Mouse (Mus musculus) hindbrain, postnatal 0 days (tissue): ENCODE results near the gene Mtch2. TPM values are rescaled to one million over a fixed set of nuclear protein-coding genes. Genes with fewer than 3 reads are reported as not detected.
"Not testable (repeated sequence)": the region's sequence is repeated elsewhere in the genome, so short reads cannot be mapped to it uniquely, and the experiment has no call there.

Experiments used
- ATAC-seq: fragments of 200-750 bp; cut with Nextera tagmentation; 2 replicates; pipeline ENCODE4 v1.8.0; 2017; ENCODE audit warnings: mild to moderate bottlenecking, moderate TSS enrichment, moderate library complexity
- DNase-seq: peaks from one replicate; pipeline ENCODE4 v3.0.0-alpha.2; 2015; ENCODE audit warnings: low spot score
- H3K27ac ChIP-seq: fragments of 300-500 bp; sonication (generic); 2 replicates; pipeline ENCODE4 v1.5.1; 2014; ENCODE audit warnings: mild to moderate bottlenecking
- H3K27me3 ChIP-seq: fragments of 300-500 bp; sonication (generic); 2 replicates; pipeline ENCODE4 v1.6.1; 2014; ENCODE audit warnings: low read length, mixed read lengths; ENCODE audit not compliant: insufficient read depth
- H3K36me3 ChIP-seq: fragments of 300-500 bp; sonication (generic); 2 replicates; pipeline ENCODE4 v1.6.1; 2014; ENCODE audit warnings: low read length, mixed read lengths; ENCODE audit not compliant: insufficient read depth
- H3K4me1 ChIP-seq: fragments of 300-500 bp; sonication (generic); 2 replicates; pipeline ENCODE4 v1.6.1; 2014; ENCODE audit warnings: antibody characterized with exemption, low read length, mixed read lengths; ENCODE audit not compliant: insufficient read depth
- H3K4me2 ChIP-seq: fragments of 300-500 bp; sonication (generic); 2 replicates; pipeline ENCODE4 v1.6.1; 2014; ENCODE audit warnings: low read depth, mild to moderate bottlenecking, low read length, moderate library complexity, mixed read lengths
- H3K4me3 ChIP-seq: fragments of 300-500 bp; sonication (generic); 2 replicates; pipeline ENCODE4 v1.5.1; 2014; ENCODE audit warnings: low read length
- H3K9ac ChIP-seq: fragments of 300-500 bp; sonication (generic); replicated peaks from 2 replicates; pipeline ENCODE4 v1.6.1; 2014; ENCODE audit warnings: mild to moderate bottlenecking, low read length, moderate library complexity, mixed read lengths
- H3K9me3 ChIP-seq: fragments of 300-500 bp; sonication (generic); 2 replicates; pipeline ENCODE4 v1.6.1; 2016; ENCODE audit warnings: low read length, mixed read lengths
- CTCF ChIP-seq: IDR thresholded peaks from 2 replicates; pipeline ENCODE4 v1.5.1; 2016; ENCODE audit warnings: antibody characterized with exemption, control low read depth, low read depth
- WGBS: fragments of 180-500 bp; shearing (Covaris S2); extraction: QIAGEN DNeasy Blood & Tissue Kit; methylation state at CpG from one replicate; pipeline ENCODE4 v1.1.7; 2014; 5-methylcytosine and 5-hydroxymethylcytosine counted together
- polyA plus RNA-seq: library from polyadenylated mRNA; unstranded; fragments of >200 nt; fragmentation: Nextera tagmentation; extraction: Ambion mirVana; gene quantifications from 2 replicates; pipeline ENCODE4 v1.2.1, GENCODE M21; 2015
- total RNA-seq: library from RNA; depleted of rRNA; stranded (reverse); fragments of >200 nt; gene quantifications from 2 replicates; pipeline ENCODE4 v1.2.3, GENCODE M21; 2014

The Mtch2 gene
- total and polyA plus RNA-seq, 2 experiments from 2014 or later: 126 to 202 TPM

- TF ChIP-seq CTCF: no peak
- ATAC-seq (no peak), DNase-seq (no peak)
- 84% methylated on average over 3 of the region's 3 CpGs for WGBS
- Histone ChIP-seq H3K27ac (no peak overlapping the region), H3K4me1 (no peaks in the 10 kb centered on the region), H3K9me3 (no peaks in the 10 kb centered on the region), H3K9ac (no peak overlapping the region), H3K36me3 (no peaks in the 10 kb centered on the region), H3K4me2 (no peak overlapping the region), H3K4me3 (no peak overlapping the region), H3K27me3 (no peaks in the 10 kb centered on the region)
Measured at GRCm38 (mm10) chr2:90820894-90821293, 26.1 kb upstream of the Mtch2 start.

- 88% methylated on average over 2 of the region's 2 CpGs for WGBS
- H3K27ac ChIP-seq: no peak overlapping the region
- no peaks in the 10 kb centered on the region for H3K9me3 ChIP-seq
- H3K27me3 ChIP-seq: no peaks in the 10 kb centered on the region
- DNase-seq: no peak
- TF ChIP-seq CTCF: no peak
- no peaks in the 10 kb centered on the region for H3K4me1 ChIP-seq
- no peak overlapping the region for H3K4me2 ChIP-seq
- no peak for ATAC-seq
- no peak overlapping the region for H3K4me3 ChIP-seq
- H3K9ac ChIP-seq: no peak overlapping the region
- H3K36me3 ChIP-seq: no peaks in the 10 kb centered on the region
Measured at GRCm38 (mm10) chr2:90822978-90823377, 24.0 kb upstream of the Mtch2 start.

GRCm38 (mm10) chr2:90823781-90824180, 23.2 kb upstream of the Mtch2 start:
- H3K9me3 ChIP-seq: no peaks in the 10 kb centered on the region
- peak; percentile 74 for DNase-seq
- H3K27me3 ChIP-seq: no peaks in the 10 kb centered on the region
- peak; percentile 92 for ATAC-seq
- H3K4me1 ChIP-seq: no peaks in the 10 kb centered on the region
- no peak overlapping the region for H3K27ac ChIP-seq
- no peak overlapping the region for H3K9ac ChIP-seq
- TF ChIP-seq CTCF: no peak
- no peak overlapping the region for H3K4me3 ChIP-seq
- H3K36me3 ChIP-seq: no peaks in the 10 kb centered on the region
- WGBS: 62% methylated on average over 6 of the region's 6 CpGs
- no peak overlapping the region for H3K4me2 ChIP-seq

GRCm38 (mm10) chr2:90824528-90824927, 22.4 kb upstream of the Mtch2 start:
- DNase-seq, H3K4me3 ChIP-seq, H3K9me3 ChIP-seq, H3K27ac ChIP-seq, H3K27me3 ChIP-seq, ATAC-seq, H3K9ac ChIP-seq, H3K4me1 ChIP-seq, H3K4me2 ChIP-seq, H3K36me3 ChIP-seq: not testable (repeated sequence)
- 77% methylated on average over 10 of the region's 10 CpGs for WGBS

GRCm38 (mm10) chr2:90825515-90826172, 21.3 kb upstream of the Mtch2 start:
- no peaks in the 10 kb centered on the region for H3K27me3 ChIP-seq
- no peak overlapping the region for H3K4me3 ChIP-seq
- H3K4me2 ChIP-seq: no peak overlapping the region
- H3K9ac ChIP-seq: no peak overlapping the region
- 81% methylated on average over 11 of the region's 11 CpGs for WGBS
- no peaks in the 10 kb centered on the region for H3K9me3 ChIP-seq
- H3K36me3 ChIP-seq: no peaks in the 10 kb centered on the region
- no peaks in the 10 kb centered on the region for H3K4me1 ChIP-seq
- no peak overlapping the region for H3K27ac ChIP-seq
- TF ChIP-seq CTCF: no peak
- no peak for DNase-seq
- no peak for ATAC-seq

GRCm38 (mm10) chr2:90828739-90829138, 18.2 kb upstream of the Mtch2 start:
- DNase-seq (peak; percentile 12), ATAC-seq (no peak)
- no peak for TF ChIP-seq CTCF
- Histone ChIP-seq H3K4me3 (no peak overlapping the region), H3K9me3 (no peaks in the 10 kb centered on the region), H3K9ac (no peak overlapping the region), H3K4me1 (no peaks in the 10 kb centered on the region), H3K27ac (no peak overlapping the region), H3K36me3 (no peaks in the 10 kb centered on the region), H3K27me3 (no peaks in the 10 kb centered on the region), H3K4me2 (no peak overlapping the region)
- WGBS: 65% methylated on average over 7 of the region's 7 CpGs

- Histone ChIP-seq H3K9me3 (no peaks in the 10 kb centered on the region), H3K4me3 (no peak overlapping the region), H3K27me3 (no peaks in the 10 kb centered on the region), H3K4me1 (no peaks in the 10 kb centered on the region), H3K4me2 (no peak overlapping the region), H3K27ac (no peak overlapping the region), H3K36me3 (no peaks in the 10 kb centered on the region), H3K9ac (no peak overlapping the region)
- ATAC-seq: no peak
- DNase-seq: no peak
- 89% methylated on average over 5 of the region's 5 CpGs for WGBS
- no peak for TF ChIP-seq CTCF
Measured at GRCm38 (mm10) chr2:90833502-90833901, 13.5 kb upstream of the Mtch2 start.
